In the genomic region with DNA sequence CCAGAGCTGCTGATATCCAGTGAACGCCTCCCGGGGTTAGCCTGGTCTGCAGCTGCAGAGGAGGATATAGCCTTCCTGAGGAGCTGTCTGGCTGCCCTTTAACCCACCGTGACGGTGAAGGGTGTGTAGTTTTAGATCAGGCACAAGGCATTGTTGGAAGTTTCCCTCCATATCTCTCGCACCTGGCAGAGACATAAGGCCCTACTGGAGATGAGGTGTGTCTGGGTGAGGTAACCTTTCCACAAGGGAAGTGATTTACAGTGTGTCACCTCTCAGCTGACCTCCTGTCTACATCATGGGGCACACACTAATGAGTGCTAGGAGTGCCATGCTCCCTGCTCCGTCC, we compare ENCODE assay signal across 9 mouse cellular contexts. TPM values are rescaled to one million over a fixed set of nuclear protein-coding genes. Genes with fewer than 3 reads are reported as not detected.
A peak's percentile ranks its signal among the peaks of the same experiment; 100 is the strongest.
DNase-seq lines count a peak whose midpoint lies in the region; ATAC-seq lines count a peak whose summit lies in the region.
"Had no signal": no experiment of that assay in that cellular context is flagged by ENCODE, and none has a peak within 500 bp of the region (broad histone marks: within the 10 kb centered on the region; RNA-seq: fewer than 3 reads in every experiment).

No protein-coding gene starts in this region.

- H3K27me3 ChIP-seq in kidney, embryonic 14.5 days (ENCODE audit: control insufficient read depth, insufficient read depth, low read length), result no peaks in the 10 kb centered on the region
- H3K27me3 ChIP-seq in embryonic facial prominence, embryonic 10.5 days (replicated peaks; ENCODE audit: low read depth, poor library complexity, severe bottlenecking), result no peaks in the 10 kb centered on the region
- H3K27me3 ChIP-seq in hindbrain, embryonic 14.5 days (ENCODE audit: control insufficient read depth, insufficient read depth, low read length), result no peaks in the 10 kb centered on the region
- H3K27me3 ChIP-seq in midbrain, embryonic 15.5 days (replicated peaks), result no peaks in the 10 kb centered on the region

- H3K4me2 ChIP-seq in kidney, embryonic 14.5 days (replicated peaks; ENCODE audit: low read depth, low read length), result peak overlapping the region; percentile 81
- peak overlapping the region; percentile 94 for H3K4me2 ChIP-seq in hindbrain, embryonic 14.5 days (replicated peaks)
- H3K4me2 ChIP-seq in midbrain, embryonic 15.5 days, result peak overlapping the region; percentile 65

- H3K9ac ChIP-seq in kidney, embryonic 14.5 days (ENCODE audit: low read depth, low read length), result no peak overlapping the region
- H3K9ac ChIP-seq in hindbrain, embryonic 14.5 days, result peak overlapping the region; percentile 99
- peak overlapping the region; percentile 98; the same call in 1 of the 2 replicates for H3K9ac ChIP-seq in midbrain, embryonic 15.5 days

- WGBS in kidney, embryonic 14.5 days, result 60% methylated on average over 6 of the region's 6 CpGs
- 75% methylated on average over 6 of the region's 6 CpGs for WGBS in embryonic facial prominence, embryonic 10.5 days
- 77% methylated on average over 6 of the region's 6 CpGs for WGBS in hindbrain, embryonic 14.5 days
- 76% methylated on average over 6 of the region's 6 CpGs for WGBS in midbrain, embryonic 15.5 days

- H3K27ac ChIP-seq in kidney, embryonic 14.5 days (ENCODE audit: low read depth, low read length), result 0 out of 2 replicates have a peak overlapping the region, but pooled peaks have one; percentile 30
- H3K27ac ChIP-seq in embryonic facial prominence, embryonic 10.5 days (replicated peaks), result peak overlapping the region; percentile 99
- H3K27ac ChIP-seq in hindbrain, embryonic 14.5 days, result peak overlapping the region; percentile 92; the same call in 1 of the 2 replicates
- 0 out of 2 replicates have a peak overlapping the region, but pooled peaks have one; percentile 92 for H3K27ac ChIP-seq in midbrain, embryonic 15.5 days
- H3K27ac ChIP-seq: macrophage had no signal

- no peak for DNase-seq in kidney, adult 8-10 months
- no peak for DNase-seq in embryonic facial prominence, embryonic 10.5 days (ENCODE audit: low spot score)
- no peak for DNase-seq in hindbrain, embryonic 14.5 days (ENCODE audit: low spot score)
- DNase-seq in right cerebral cortex, adult 2 months (ENCODE audit: low spot score in 2 of 2), result no peak
- DNase-seq in retina, postnatal 1 day, result no peak

- H3K36me3 ChIP-seq in kidney, embryonic 14.5 days (ENCODE audit: control insufficient read depth, insufficient read depth, low read length), result peaks cover 19% of the 10 kb centered on the region; the same call in 1 of the 2 replicates
- H3K36me3 ChIP-seq in embryonic facial prominence, embryonic 10.5 days (replicated peaks), result peaks cover 37% of the 10 kb centered on the region
- H3K36me3 ChIP-seq in hindbrain, embryonic 14.5 days (replicated peaks; ENCODE audit: control insufficient read depth, insufficient read depth), result peaks cover 25% of the 10 kb centered on the region
- no peaks in the 10 kb centered on the region for H3K36me3 ChIP-seq in midbrain, embryonic 15.5 days (replicated peaks)

- no peaks in the 10 kb centered on the region for H3K9me3 ChIP-seq in kidney, embryonic 14.5 days (ENCODE audit: control insufficient read depth, low read length)
- H3K9me3 ChIP-seq in embryonic facial prominence, embryonic 10.5 days, result no peaks in the 10 kb centered on the region
- no peaks in the 10 kb centered on the region for H3K9me3 ChIP-seq in hindbrain, embryonic 14.5 days (ENCODE audit: control insufficient read depth, low read length)
- H3K9me3 ChIP-seq in midbrain, embryonic 15.5 days, result no peaks in the 10 kb centered on the region

- peaks cover 30% of the 10 kb centered on the region for H3K4me1 ChIP-seq in kidney, embryonic 14.5 days (ENCODE audit: control insufficient read depth, insufficient read depth, low read length)
- peaks cover 81% of the 10 kb centered on the region for H3K4me1 ChIP-seq in embryonic facial prominence, embryonic 10.5 days
- H3K4me1 ChIP-seq in hindbrain, embryonic 14.5 days (replicated peaks; ENCODE audit: control insufficient read depth, insufficient read depth, low read length), result peaks cover 57% of the 10 kb centered on the region
- peaks cover 66% of the 10 kb centered on the region for H3K4me1 ChIP-seq in midbrain, embryonic 15.5 days

- ATAC-seq in kidney, embryonic 14.5 days (ENCODE audit: low FRiP score, low TSS enrichment), result no peak
- ATAC-seq in hindbrain, embryonic 14.5 days (ENCODE audit: low FRiP score), result no peak
- no peak for ATAC-seq in midbrain, embryonic 15.5 days (replicated peaks)
- ATAC-seq in frontal cortex, adult (ENCODE audit: low TSS enrichment), result no peak

- H3K4me3 ChIP-seq in kidney, embryonic 14.5 days (ENCODE audit: low read length), result peak overlapping the region; percentile 89
- peak overlapping the region; percentile 90 for H3K4me3 ChIP-seq in embryonic facial prominence, embryonic 10.5 days
- peak overlapping the region; percentile 82 for H3K4me3 ChIP-seq in hindbrain, embryonic 14.5 days (replicated peaks; ENCODE audit: low read length)
- peak overlapping the region; percentile 84 for H3K4me3 ChIP-seq in midbrain, embryonic 15.5 days

RNA-seq across cellular contexts. Expression of gene Src, which starts 7.4 kb away (rescaled TPM):
- 13.5 and 17.5 TPM in 2 replicates for polyA plus RNA-seq in kidney, embryonic 14.5 days (2014; fragmentation: Nextera tagmentation; extraction: Ambion mirVana)
- 22.1 and 23.1 TPM in 2 replicates for polyA plus RNA-seq in embryonic facial prominence, embryonic 10.5 days (2016; fragmentation: Nextera tagmentation; extraction: Ambion mirVana)
- polyA plus RNA-seq in hindbrain, embryonic 14.5 days (2014; fragmentation: Nextera tagmentation; extraction: Ambion mirVana), result 24.8 and 30.1 TPM in 2 replicates
- 40.3 and 43.2 TPM in 2 replicates for polyA plus RNA-seq in midbrain, embryonic 15.5 days (2015; fragmentation: Nextera tagmentation; extraction: Ambion mirVana)

RNA-seq across cellular contexts. Expression of gene Manbal, which starts 58.2 kb away (rescaled TPM):
- 38.2 and 62.2 TPM in 2 replicates for polyA plus RNA-seq in kidney, embryonic 14.5 days (2014; fragmentation: Nextera tagmentation; extraction: Ambion mirVana)
- polyA plus RNA-seq in embryonic facial prominence, embryonic 10.5 days (2016; fragmentation: Nextera tagmentation; extraction: Ambion mirVana), result 61.1 and 66.5 TPM in 2 replicates
- polyA plus RNA-seq in hindbrain, embryonic 14.5 days (2014; fragmentation: Nextera tagmentation; extraction: Ambion mirVana), result 53.3 and 58.1 TPM in 2 replicates
- polyA plus RNA-seq in midbrain, embryonic 15.5 days (2015; fragmentation: Nextera tagmentation; extraction: Ambion mirVana), result 104 and 107 TPM in 2 replicates

Comparison
In these comparisons a context has a peak if more than half of its experiments do, and no peak if none do; other contexts are left out.
1. H3K27ac ChIP-seq: peak in every context shown above with its lines; median percentile 99 in embryonic facial prominence, embryonic 10.5 days; 92 in hindbrain, embryonic 14.5 days; 92 in midbrain, embryonic 15.5 days; 30 in kidney, embryonic 14.5 days.